10 mouse cellular contexts compared by ENCODE assay signal in genomic region chr7:57509681-57510141, GRCm38 (mm10). TPM values are rescaled to one million over a fixed set of nuclear protein-coding genes. Genes with fewer than 3 reads are reported as not detected.
DNase-seq lines count a peak whose midpoint lies in the region; ATAC-seq lines count a peak whose summit lies in the region.
"Had no signal": no experiment of that assay in that cellular context is flagged by ENCODE, and none has a peak within 500 bp of the region (broad histone marks: within the 10 kb centered on the region; RNA-seq: fewer than 3 reads in every experiment).

Gene Gabra5, minus strand, starts transcription at chr7:57510059.

- H3K27me3 ChIP-seq in intestine, embryonic 16.5 days (replicated peaks; ENCODE audit: control insufficient read depth, insufficient read depth, low read length), result peaks cover 34% of the 10 kb centered on the region
- peaks cover 48% of the 10 kb centered on the region for H3K27me3 ChIP-seq in stomach, embryonic 16.5 days (ENCODE audit: control insufficient read depth, insufficient read depth, low read length)

- no peaks in the 10 kb centered on the region; the same call in 1 of the 2 replicates for H3K4me1 ChIP-seq in intestine, embryonic 16.5 days (ENCODE audit: control insufficient read depth, insufficient read depth, low read length)
- no peaks in the 10 kb centered on the region for H3K4me1 ChIP-seq in stomach, embryonic 16.5 days (ENCODE audit: control insufficient read depth, insufficient read depth, low read length)

- peak within 1 kb of the TSS; percentile 14; the same call in 1 of the 2 replicates for H3K9ac ChIP-seq in intestine, embryonic 16.5 days (ENCODE audit: low read depth, low read length)
- peak within 1 kb of the TSS; percentile 11; the same call in 1 of the 2 replicates for H3K9ac ChIP-seq in stomach, embryonic 16.5 days (ENCODE audit: low read length)

- WGBS in intestine, embryonic 16.5 days, result under 1% methylated on average over 56 of the region's 59 CpGs
- under 1% methylated on average over 59 of the region's 59 CpGs for WGBS in stomach, embryonic 16.5 days

- peak; percentile 1 for DNase-seq in cerebellum, adult 11 months
- DNase-seq in cerebellum, adult 9-10 months, result no peak
- peak; percentile 21 for DNase-seq in thymus, postnatal 4 days
- no peak for DNase-seq in thymus, postnatal 25 days
- no peak for DNase-seq in urinary bladder, postnatal 14 days (ENCODE audit: low spot score)

- peak within 1 kb of the TSS; percentile 67 for H3K4me2 ChIP-seq in intestine, embryonic 16.5 days (ENCODE audit: low read depth, low read length)
- peak within 1 kb of the TSS; percentile 62 for H3K4me2 ChIP-seq in stomach, embryonic 16.5 days (ENCODE audit: low read depth, low read length)

- peak within 1 kb of the TSS; percentile 45 for H3K4me3 ChIP-seq in intestine, embryonic 16.5 days (ENCODE audit: low read length)
- H3K4me3 ChIP-seq in stomach, embryonic 16.5 days (replicated peaks; ENCODE audit: low read length), result peak within 1 kb of the TSS; percentile 40
- H3K4me3 ChIP-seq: erythroblast, embryonic 14.5 days had no signal

- no peaks in the 10 kb centered on the region for H3K36me3 ChIP-seq in intestine, embryonic 16.5 days (ENCODE audit: control insufficient read depth, insufficient read depth, low read length)
- no peaks in the 10 kb centered on the region for H3K36me3 ChIP-seq in stomach, embryonic 16.5 days (ENCODE audit: control insufficient read depth, insufficient read depth, low read length)

- H3K27ac ChIP-seq in intestine, embryonic 16.5 days (ENCODE audit: low read length), result no peak within 1 kb of the TSS
- no peak within 1 kb of the TSS for H3K27ac ChIP-seq in stomach, embryonic 16.5 days (ENCODE audit: low read length)

- H3K9me3 ChIP-seq in intestine, embryonic 16.5 days (ENCODE audit: control insufficient read depth, low read length), result no peaks in the 10 kb centered on the region
- no peaks in the 10 kb centered on the region for H3K9me3 ChIP-seq in stomach, embryonic 16.5 days (replicated peaks; ENCODE audit: control insufficient read depth, low read length)

- ATAC-seq in intestine, embryonic 16.5 days, result peak; percentile 71
- peak; percentile 20; the same call in 1 of the 2 replicates for ATAC-seq in megakaryocyte progenitor cell, adult 5-6 weeks (replicated peaks; ENCODE audit: poor library complexity)
- peak; percentile 50; the same call in 1 of the 2 replicates for ATAC-seq in stomach, embryonic 16.5 days (ENCODE audit: insufficient read depth, low FRiP score)

RNA-seq across cellular contexts. Expression of gene Gabra5, which starts in this region (rescaled TPM):
- polyA plus RNA-seq in intestine, embryonic 16.5 days (2015; fragmentation: Nextera tagmentation; extraction: Ambion mirVana), result 0.10 and 0.26 TPM in 2 replicates
- not detected in 2 replicates for total RNA-seq in megakaryocyte progenitor cell, adult 5-6 weeks (2015)
- total RNA-seq in megakaryocyte progenitor cell, adult 5-6 weeks (2017), result not detected in 2 replicates
- 0.29 and 0.32 TPM in 2 replicates for polyA plus RNA-seq in stomach, embryonic 16.5 days (2015; fragmentation: Nextera tagmentation; extraction: Ambion mirVana)
- polyA plus RNA-seq: erythroblast, embryonic 14.5 days; spleen, adult 2 months had no signal

Comparison
In these comparisons a context has a peak if more than half of its experiments do, and no peak if none do; other contexts are left out.
1. DNase-seq: peak in cerebellum, adult 11 months (single experiment) and thymus, postnatal 4 days (single experiment); none in cerebellum, adult 9-10 months (single experiment), thymus, postnatal 25 days (single experiment) and urinary bladder, postnatal 14 days (single experiment).
2. Peak in ATAC-seq, H3K4me3 ChIP-seq, H3K9ac ChIP-seq and H3K4me2 ChIP-seq in intestine, embryonic 16.5 days; RNA of the gene not detected or under 1 TPM.
3. Peak in ATAC-seq in megakaryocyte progenitor cell, adult 5-6 weeks; RNA of the gene not detected or under 1 TPM.
4. Peak in ATAC-seq, H3K4me3 ChIP-seq, H3K9ac ChIP-seq and H3K4me2 ChIP-seq in stomach, embryonic 16.5 days; RNA of the gene not detected or under 1 TPM.
5. ATAC-seq: peak in every context shown above with its lines; median percentile 71 in intestine, embryonic 16.5 days; 50 in stomach, embryonic 16.5 days; 20 in megakaryocyte progenitor cell, adult 5-6 weeks.